Mouse (Mus musculus) lung, embryonic 15.5 days (tissue): Measurements from ENCODE around the gene Cntnap1. TPM values are rescaled to one million over a fixed set of nuclear protein-coding genes. Genes with fewer than 3 reads are reported as not detected.
"Not testable (repeated sequence)": the region's sequence is repeated elsewhere in the genome, so short reads cannot be mapped to it uniquely, and the experiment has no call there.

Experiments used
- ATAC-seq: fragments of 200-750 bp; cut with Nextera tagmentation; 2 replicates; pipeline ENCODE4 v1.8.0; 2017; ENCODE audit warnings: moderate number of reproducible peaks, borderline replicate concordance; ENCODE audit not compliant: low FRiP score, low TSS enrichment; ENCODE audit errors: extremely low read depth
- H3K27ac ChIP-seq: fragments of 300-500 bp; sonication (generic); 2 replicates; pipeline ENCODE4 v1.5.1; 2015; ENCODE audit warnings: moderate library complexity, mild to moderate bottlenecking, inconsistent platforms
- H3K27me3 ChIP-seq: fragments of 300-500 bp; sonication (generic); 2 replicates; pipeline ENCODE4 v1.6.1; 2015; ENCODE audit warnings: inconsistent platforms
- H3K36me3 ChIP-seq: fragments of 300-500 bp; sonication (generic); 2 replicates; pipeline ENCODE4 v1.6.1; 2015; ENCODE audit warnings: inconsistent platforms
- H3K4me1 ChIP-seq: fragments of 300-500 bp; sonication (generic); 2 replicates; pipeline ENCODE4 v1.6.1; 2015; ENCODE audit warnings: inconsistent platforms
- H3K4me2 ChIP-seq: fragments of 300-500 bp; sonication (generic); 2 replicates; pipeline ENCODE4 v1.6.1; 2015; ENCODE audit warnings: inconsistent platforms, mild to moderate bottlenecking, moderate library complexity
- H3K4me3 ChIP-seq: fragments of 300-500 bp; sonication (generic); 2 replicates; pipeline ENCODE4 v1.5.1; 2015; ENCODE audit warnings: mild to moderate bottlenecking, inconsistent platforms
- H3K9ac ChIP-seq: fragments of 300-500 bp; sonication (generic); 2 replicates; pipeline ENCODE4 v1.6.1; 2015; ENCODE audit warnings: inconsistent platforms
- H3K9me3 ChIP-seq: fragments of 300-500 bp; sonication (generic); 2 replicates; pipeline ENCODE4 v1.6.1; 2016; ENCODE audit warnings: inconsistent platforms
- WGBS: fragments of 180-500 bp; shearing (Covaris S2); methylation state at CpG from one replicate; pipeline ENCODE4 v1.1.7; 2015; 5-methylcytosine and 5-hydroxymethylcytosine counted together
- polyA plus RNA-seq: library from polyadenylated mRNA; unstranded; fragments of >200 nt; fragmentation: Nextera tagmentation; extraction: Ambion mirVana; gene quantifications from 2 replicates; pipeline ENCODE4 v1.2.1, GENCODE M21; 2015

Gene Cntnap1
- polyA plus RNA-seq, 1 experiment from 2014 or later: 1.4 TPM

DNA sequence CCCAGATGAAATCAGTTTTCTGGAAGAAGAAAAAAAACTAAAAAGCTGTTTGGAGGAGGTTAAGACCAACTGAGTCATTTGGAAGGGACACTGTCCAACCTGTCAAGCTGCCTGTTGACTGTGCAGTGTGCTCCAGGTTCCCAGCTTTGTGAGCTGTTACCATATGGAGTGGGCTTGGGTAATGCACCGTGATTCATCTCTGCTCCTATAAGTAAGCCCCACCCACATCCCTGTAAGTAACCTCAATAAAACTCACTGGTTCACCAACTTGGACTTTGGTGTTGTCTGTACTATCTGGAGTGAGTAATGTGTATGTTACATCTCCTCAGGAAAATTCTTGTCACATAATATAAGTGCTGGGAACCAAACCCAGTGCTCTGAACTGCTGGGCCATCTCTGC, 17.5 kb upstream of the Cntnap1 start:
- Histone ChIP-seq H3K27me3 (no peaks in the 10 kb centered on the region), H3K4me2 (no peak overlapping the region), H3K4me1 (peaks cover 24% of the 10 kb centered on the region), H3K9me3 (no peaks in the 10 kb centered on the region), H3K27ac (no peak overlapping the region), H3K4me3 (no peak overlapping the region), H3K36me3 (no peaks in the 10 kb centered on the region), H3K9ac (no peak overlapping the region)
- ATAC-seq: no peak
- WGBS: 59% methylated on average over 1 of the region's 1 CpGs

- no peaks in the 10 kb centered on the region for H3K27me3 ChIP-seq
- H3K9ac ChIP-seq: no peak overlapping the region
- ATAC-seq: no peak
- H3K4me1 ChIP-seq: peaks cover 17% of the 10 kb centered on the region
- H3K4me2 ChIP-seq: no peak overlapping the region
- H3K27ac ChIP-seq: no peak overlapping the region
- no peaks in the 10 kb centered on the region for H3K9me3 ChIP-seq
- no peak overlapping the region for H3K4me3 ChIP-seq
- no peaks in the 10 kb centered on the region for H3K36me3 ChIP-seq
These were observed 15.7 kb upstream of the Cntnap1 start for GRCm38 (mm10) chr11:101154648-101155047.

GRCm38 (mm10) chr11:101155151-101155550, 15.2 kb upstream of the Cntnap1 start:
- Histone ChIP-seq H3K4me1 (peaks cover 12% of the 10 kb centered on the region), H3K27ac (no peak overlapping the region), H3K9ac (no peak overlapping the region), H3K9me3 (no peaks in the 10 kb centered on the region), H3K4me2 (peak overlapping the region; percentile 89; the same call in 1 of the 2 replicates), H3K36me3 (no peaks in the 10 kb centered on the region), H3K4me3 (no peak overlapping the region), H3K27me3 (no peaks in the 10 kb centered on the region)
- WGBS: 66% methylated on average over 6 of the region's 6 CpGs
- no peak for ATAC-seq

- H3K9me3 ChIP-seq: no peaks in the 10 kb centered on the region
- H3K4me2 ChIP-seq: peak within 1 kb of the TSS; percentile 89
- peak; percentile 76; the same call in 1 of the 2 replicates for ATAC-seq
- H3K4me1 ChIP-seq: peaks cover 11% of the 10 kb centered on the region
- WGBS: 2% methylated on average over 36 of the region's 36 CpGs
- H3K27me3 ChIP-seq: no peaks in the 10 kb centered on the region
- peak within 1 kb of the TSS; percentile 43 for H3K4me3 ChIP-seq
- H3K27ac ChIP-seq: peak within 1 kb of the TSS; percentile 47; the same call in 1 of the 2 replicates
- H3K9ac ChIP-seq: peak within 1 kb of the TSS; percentile 61
- H3K36me3 ChIP-seq: no peaks in the 10 kb centered on the region
These were observed 14.5 kb upstream of the Cntnap1 start, which contains the start of gene Tubg2 for GRCm38 (mm10) chr11:101155728-101156371. Gene Tubg2, plus strand, starts transcription at chr11:101155907.

DNA sequence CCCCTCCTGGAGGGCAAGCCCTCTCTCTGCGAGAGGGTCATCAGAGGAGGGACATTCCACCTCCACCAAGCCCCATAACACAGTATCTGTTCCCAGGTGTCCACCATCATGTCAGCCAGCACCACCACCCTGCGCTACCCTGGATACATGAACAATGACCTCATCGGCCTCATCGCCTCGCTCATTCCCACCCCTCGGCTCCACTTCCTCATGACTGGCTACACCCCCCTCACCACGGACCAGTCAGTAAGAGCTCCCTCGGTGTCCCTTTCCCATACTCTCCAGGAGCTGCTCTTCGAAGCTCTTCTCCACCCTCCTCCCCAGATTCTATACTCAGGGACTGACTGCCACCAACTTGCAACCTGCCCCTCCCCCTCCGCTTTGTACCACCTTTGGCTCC, 10.2 kb upstream of the Cntnap1 start:
- not testable (repeated sequence) for H3K27ac ChIP-seq, ATAC-seq, H3K9ac ChIP-seq, H3K9me3 ChIP-seq, H3K4me2 ChIP-seq, H3K27me3 ChIP-seq, H3K4me3 ChIP-seq
- Histone ChIP-seq H3K4me1 (peaks cover 40% of the 10 kb centered on the region), H3K36me3 (peaks cover 35% of the 10 kb centered on the region)
- WGBS: 69% methylated on average over 8 of the region's 10 CpGs

DNA sequence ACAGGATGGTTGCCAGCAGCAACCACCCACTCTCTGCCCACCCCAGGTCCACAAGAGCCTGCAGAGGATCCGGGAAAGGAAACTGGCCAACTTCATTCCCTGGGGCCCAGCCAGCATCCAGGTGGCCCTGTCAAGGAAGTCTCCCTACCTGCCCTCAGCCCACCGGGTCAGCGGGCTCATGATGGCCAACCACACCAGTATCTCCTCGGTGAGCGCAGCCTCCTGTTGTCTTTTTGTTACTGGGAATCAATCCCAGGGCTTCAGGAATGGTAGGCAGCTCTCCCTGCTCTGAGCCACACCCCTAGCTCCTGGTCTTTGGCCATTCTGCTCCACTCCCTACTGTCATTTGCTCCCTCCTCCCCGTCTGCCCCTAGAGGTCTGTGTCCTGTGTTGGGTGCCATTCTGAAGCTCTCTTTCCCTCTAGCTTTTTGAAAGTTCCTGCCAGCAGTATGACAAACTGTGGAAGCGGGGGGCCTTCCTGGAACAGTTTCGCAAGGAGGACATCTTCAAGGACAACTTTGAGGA, 9.3 kb upstream of the Cntnap1 start:
- 77% methylated on average over 8 of the region's 8 CpGs for WGBS
- H3K9ac ChIP-seq, H3K4me3 ChIP-seq, H3K27ac ChIP-seq, H3K4me2 ChIP-seq, ATAC-seq, H3K9me3 ChIP-seq: not testable (repeated sequence)
- Histone ChIP-seq H3K4me1 (peaks cover 36% of the 10 kb centered on the region), H3K36me3 (peaks cover 42% of the 10 kb centered on the region), H3K27me3 (peaks cover 11% of the 10 kb centered on the region)

DNA sequence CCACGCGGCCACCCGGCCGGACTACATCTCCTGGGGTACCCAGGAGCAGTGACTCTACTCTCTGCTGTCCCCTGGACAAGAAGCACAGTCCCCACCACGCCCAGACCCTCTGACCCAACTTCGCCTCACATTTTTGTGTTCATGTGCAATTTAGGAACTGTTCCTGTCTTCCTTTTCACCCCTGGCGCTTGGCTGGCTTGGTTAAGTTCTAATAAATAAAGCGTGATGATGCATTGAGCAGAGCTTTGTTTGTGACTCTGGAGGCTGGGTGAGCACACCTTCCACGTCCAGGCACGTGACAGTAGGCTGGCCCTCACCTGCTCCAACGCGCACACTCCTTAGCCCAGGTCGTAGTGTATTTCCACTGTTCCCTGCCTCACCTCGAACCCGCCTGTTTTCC, 8.8 kb upstream of the Cntnap1 start:
- Histone ChIP-seq H3K27ac (no peak overlapping the region), H3K36me3 (peaks cover 47% of the 10 kb centered on the region), H3K4me3 (no peak overlapping the region), H3K4me1 (peaks cover 34% of the 10 kb centered on the region), H3K9ac (no peak overlapping the region), H3K27me3 (peaks cover 16% of the 10 kb centered on the region), H3K4me2 (no peak overlapping the region), H3K9me3 (no peaks in the 10 kb centered on the region)
- no peak for ATAC-seq
- 88% methylated on average over 15 of the region's 15 CpGs for WGBS

DNA sequence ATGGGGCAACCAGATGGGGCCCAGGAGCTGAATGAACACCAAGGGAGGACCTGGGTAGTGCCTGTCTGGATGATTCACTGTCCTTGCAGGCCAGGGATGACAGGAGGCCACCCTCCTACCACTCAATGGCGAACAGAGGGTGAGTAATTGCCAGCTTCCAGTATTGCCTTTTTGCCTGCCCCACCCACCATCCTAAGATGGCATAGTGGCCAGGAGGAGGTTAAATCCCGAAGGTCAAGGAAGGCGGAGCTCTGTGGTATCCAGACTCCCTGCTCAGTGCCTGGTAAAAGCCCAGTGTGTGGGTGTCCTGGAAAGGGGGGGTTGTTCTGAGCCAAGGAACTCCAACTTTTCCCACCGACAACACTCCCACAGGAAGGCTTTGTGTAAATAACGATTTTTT, 8.0 kb upstream of the Cntnap1 start:
- Histone ChIP-seq H3K36me3 (peaks cover 53% of the 10 kb centered on the region), H3K9ac (no peak overlapping the region), H3K4me1 (peaks cover 34% of the 10 kb centered on the region), H3K27me3 (peaks cover 23% of the 10 kb centered on the region), H3K27ac (no peak overlapping the region), H3K9me3 (no peaks in the 10 kb centered on the region), H3K4me2 (no peak overlapping the region), H3K4me3 (no peak overlapping the region)
- WGBS: 53% methylated on average over 5 of the region's 5 CpGs
- ATAC-seq: no peak

DNA sequence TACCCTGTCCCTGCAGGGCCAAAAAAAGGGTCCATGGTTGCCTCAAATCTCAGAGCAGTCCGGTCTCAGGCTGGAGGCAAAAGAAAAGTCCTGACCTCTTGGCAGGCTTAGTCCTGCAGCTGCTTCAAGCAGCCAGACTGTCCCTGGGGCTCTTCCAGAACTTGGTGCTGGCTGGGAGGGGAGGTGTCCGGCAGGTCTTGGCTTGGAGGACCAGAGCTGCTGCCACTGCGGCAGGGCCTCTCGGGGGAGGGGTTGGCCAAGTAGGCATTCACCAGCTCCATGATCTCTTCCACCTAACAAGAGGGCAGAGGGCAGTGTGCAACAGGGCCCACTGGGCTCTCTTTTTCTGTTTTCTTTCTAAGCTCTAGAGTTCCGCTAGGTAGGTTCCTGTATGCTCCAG, 7.6 kb upstream of the Cntnap1 start:
- no peak for ATAC-seq
- H3K9ac ChIP-seq: no peak overlapping the region
- H3K4me1 ChIP-seq: peaks cover 34% of the 10 kb centered on the region
- 57% methylated on average over 5 of the region's 5 CpGs for WGBS
- H3K27ac ChIP-seq: no peak overlapping the region
- H3K9me3 ChIP-seq: no peaks in the 10 kb centered on the region
- peaks cover 58% of the 10 kb centered on the region for H3K36me3 ChIP-seq
- peaks cover 27% of the 10 kb centered on the region for H3K27me3 ChIP-seq
- H3K4me2 ChIP-seq: no peak overlapping the region
- no peak overlapping the region for H3K4me3 ChIP-seq

- no peak overlapping the region for H3K4me3 ChIP-seq
- H3K4me2 ChIP-seq: peak overlapping the region; percentile 26
- no peak overlapping the region for H3K27ac ChIP-seq
- peaks cover 44% of the 10 kb centered on the region for H3K4me1 ChIP-seq
- H3K27me3 ChIP-seq: peaks cover 29% of the 10 kb centered on the region
- H3K9me3 ChIP-seq: no peaks in the 10 kb centered on the region
- H3K36me3 ChIP-seq: peaks cover 59% of the 10 kb centered on the region
- peak; percentile 8 for ATAC-seq
- 40% methylated on average over 49 of the region's 49 CpGs for whole genome bisulfite sequencing
- no peak overlapping the region for H3K9ac ChIP-seq
These were observed 6.6 kb upstream of the Cntnap1 start for GRCm38 (mm10) chr11:101163476-101164350.

GRCm38 (mm10) chr11:101164351-101164665, 6.0 kb upstream of the Cntnap1 start:
- ATAC-seq: no peak
- WGBS: 29% methylated on average over 21 of the region's 21 CpGs
- no peak overlapping the region for H3K4me3 ChIP-seq
- H3K9me3 ChIP-seq: no peaks in the 10 kb centered on the region
- peaks cover 29% of the 10 kb centered on the region for H3K27me3 ChIP-seq
- peaks cover 59% of the 10 kb centered on the region for H3K36me3 ChIP-seq
- H3K27ac ChIP-seq: no peak overlapping the region
- H3K4me1 ChIP-seq: peaks cover 50% of the 10 kb centered on the region
- no peak overlapping the region for H3K9ac ChIP-seq
- peak overlapping the region; percentile 26 for H3K4me2 ChIP-seq
